Mouse (Mus musculus): ENCODE measurements around the gene Pdgfc. TPM values are rescaled to one million over a fixed set of nuclear protein-coding genes. Genes with fewer than 3 reads are reported as not detected.

The Pdgfc gene
- polyA plus RNA-seq, 1 experiment from 2014 or later = 17.3 TPM

GRCm38 (mm10) chr3:81037312-81037859, 1.2 kb downstream of the Pdgfc start:
- Histone ChIP-seq H3K4me1 (replicated peaks; ENCODE audit: control insufficient read depth, insufficient read depth, low read length) (no peaks in the 10 kb centered on the region), H3K4me3 (ENCODE audit: low read depth, low read length) (peak overlapping the region; percentile 77), H3K36me3 (ENCODE audit: control insufficient read depth, insufficient read depth, low read length) (no peaks in the 10 kb centered on the region), H3K9ac (ENCODE audit: low read depth, low read length) (peak overlapping the region; percentile 80), H3K27ac (ENCODE audit: low read depth, low read length) (no peak overlapping the region), H3K27me3 (ENCODE audit: control insufficient read depth, insufficient read depth, low read length) (no peaks in the 10 kb centered on the region), H3K9me3 (ENCODE audit: control insufficient read depth, low read length) (no peaks in the 10 kb centered on the region), H3K4me2 (replicated peaks; ENCODE audit: low read depth, low read length) (peak overlapping the region; percentile 84)
- ATAC-seq (ENCODE audit: low FRiP score) (peak; percentile 69), DNase-seq (ENCODE audit: low spot score) (peak; percentile 66)
- WGBS = 1% methylated on average over 33 of the region's 34 CpGs

GRCm38 (mm10) chr3:81039131-81039653, 3.0 kb downstream of the Pdgfc start:
- H3K36me3 ChIP-seq (ENCODE audit: control insufficient read depth, insufficient read depth, low read length) = no peaks in the 10 kb centered on the region
- H3K4me3 ChIP-seq (ENCODE audit: low read depth, low read length) = no peak overlapping the region
- H3K4me2 ChIP-seq (replicated peaks; ENCODE audit: low read depth, low read length) = peak overlapping the region; percentile 19
- peak; percentile 58 for DNase-seq (ENCODE audit: low spot score)
- H3K27me3 ChIP-seq (ENCODE audit: control insufficient read depth, insufficient read depth, low read length) = no peaks in the 10 kb centered on the region
- H3K9me3 ChIP-seq (ENCODE audit: control insufficient read depth, low read length) = no peaks in the 10 kb centered on the region
- no peak overlapping the region for H3K27ac ChIP-seq (ENCODE audit: low read depth, low read length)
- H3K4me1 ChIP-seq (replicated peaks; ENCODE audit: control insufficient read depth, insufficient read depth, low read length) = no peaks in the 10 kb centered on the region
- no peak for ATAC-seq (ENCODE audit: low FRiP score)
- H3K9ac ChIP-seq (ENCODE audit: low read depth, low read length) = no peak overlapping the region
- 56% methylated on average over 2 of the region's 2 CpGs for WGBS

GRCm38 (mm10) chr3:81044653-81045343, 8.6 kb downstream of the Pdgfc start:
- ATAC-seq (ENCODE audit: low FRiP score) = peak; percentile 94
- Histone ChIP-seq H3K9me3 (ENCODE audit: control insufficient read depth, low read length) (no peaks in the 10 kb centered on the region), H3K27me3 (ENCODE audit: control insufficient read depth, insufficient read depth, low read length) (no peaks in the 10 kb centered on the region), H3K4me3 (ENCODE audit: low read depth, low read length) (no peak overlapping the region), H3K36me3 (ENCODE audit: control insufficient read depth, insufficient read depth, low read length) (no peaks in the 10 kb centered on the region), H3K4me1 (replicated peaks; ENCODE audit: control insufficient read depth, insufficient read depth, low read length) (0 out of 2 replicates have a peak, but pooled peaks cover 2% of the 10 kb centered on the region), H3K9ac (ENCODE audit: low read depth, low read length) (no peak overlapping the region), H3K27ac (ENCODE audit: low read depth, low read length) (no peak overlapping the region), H3K4me2 (replicated peaks; ENCODE audit: low read depth, low read length) (no peak overlapping the region)
- 40% methylated on average over 2 of the region's 2 CpGs for WGBS
- DNase-seq (ENCODE audit: low spot score) = peak; percentile 25

GRCm38 (mm10) chr3:81045344-81046050, 9.3 kb downstream of the Pdgfc start:
- Histone ChIP-seq H3K4me3 (ENCODE audit: low read depth, low read length) (no peak overlapping the region), H3K27me3 (ENCODE audit: control insufficient read depth, insufficient read depth, low read length) (no peaks in the 10 kb centered on the region), H3K36me3 (ENCODE audit: control insufficient read depth, insufficient read depth, low read length) (no peaks in the 10 kb centered on the region), H3K9me3 (ENCODE audit: control insufficient read depth, low read length) (no peaks in the 10 kb centered on the region), H3K4me1 (replicated peaks; ENCODE audit: control insufficient read depth, insufficient read depth, low read length) (0 out of 2 replicates have a peak, but pooled peaks cover 2% of the 10 kb centered on the region), H3K9ac (ENCODE audit: low read depth, low read length) (no peak overlapping the region), H3K27ac (ENCODE audit: low read depth, low read length) (no peak overlapping the region), H3K4me2 (replicated peaks; ENCODE audit: low read depth, low read length) (no peak overlapping the region)
- DNase-seq (ENCODE audit: low spot score) (no peak), ATAC-seq (ENCODE audit: low FRiP score) (peak; percentile 67)
- WGBS = 60% methylated on average over 5 of the region's 5 CpGs

GRCm38 (mm10) chr3:81046652-81047607, 10.7 kb downstream of the Pdgfc start:
- WGBS = 89% methylated on average over 10 of the region's 10 CpGs
- no peaks in the 10 kb centered on the region for H3K36me3 ChIP-seq (ENCODE audit: control insufficient read depth, insufficient read depth, low read length)
- ATAC-seq (ENCODE audit: low FRiP score) (no peak), DNase-seq (ENCODE audit: low spot score) (no peak)
- no peaks in the 10 kb centered on the region for H3K9me3 ChIP-seq (ENCODE audit: control insufficient read depth, low read length)
- no peak overlapping the region for H3K4me3 ChIP-seq (ENCODE audit: low read depth, low read length)
- H3K4me1 ChIP-seq (replicated peaks; ENCODE audit: control insufficient read depth, insufficient read depth, low read length) = 0 out of 2 replicates have a peak, but pooled peaks cover 2% of the 10 kb centered on the region
- no peak overlapping the region for H3K4me2 ChIP-seq (replicated peaks; ENCODE audit: low read depth, low read length)
- H3K27me3 ChIP-seq (ENCODE audit: control insufficient read depth, insufficient read depth, low read length) = no peaks in the 10 kb centered on the region
- H3K27ac ChIP-seq (ENCODE audit: low read depth, low read length) = no peak overlapping the region
- H3K9ac ChIP-seq (ENCODE audit: low read depth, low read length) = no peak overlapping the region

GRCm38 (mm10) chr3:81051522-81051921, 15.3 kb downstream of the Pdgfc start:
- ATAC-seq (ENCODE audit: low FRiP score) (no peak), DNase-seq (ENCODE audit: low spot score) (no peak)
- Histone ChIP-seq H3K9me3 (ENCODE audit: control insufficient read depth, low read length) (no peaks in the 10 kb centered on the region), H3K27ac (ENCODE audit: low read depth, low read length) (no peak overlapping the region), H3K4me3 (ENCODE audit: low read depth, low read length) (no peak overlapping the region), H3K4me2 (replicated peaks; ENCODE audit: low read depth, low read length) (no peak overlapping the region), H3K4me1 (replicated peaks; ENCODE audit: control insufficient read depth, insufficient read depth, low read length) (no peaks in the 10 kb centered on the region), H3K27me3 (ENCODE audit: control insufficient read depth, insufficient read depth, low read length) (no peaks in the 10 kb centered on the region), H3K9ac (ENCODE audit: low read depth, low read length) (no peak overlapping the region), H3K36me3 (ENCODE audit: control insufficient read depth, insufficient read depth, low read length) (no peaks in the 10 kb centered on the region)

GRCm38 (mm10) chr3:81052422-81052821, 16.2 kb downstream of the Pdgfc start:
- WGBS = 91% methylated on average over 6 of the region's 6 CpGs
- DNase-seq (ENCODE audit: low spot score) = no peak
- Histone ChIP-seq H3K27ac (ENCODE audit: low read depth, low read length) (no peak overlapping the region), H3K4me3 (ENCODE audit: low read depth, low read length) (no peak overlapping the region), H3K36me3 (ENCODE audit: control insufficient read depth, insufficient read depth, low read length) (no peaks in the 10 kb centered on the region), H3K4me1 (replicated peaks; ENCODE audit: control insufficient read depth, insufficient read depth, low read length) (no peaks in the 10 kb centered on the region), H3K27me3 (ENCODE audit: control insufficient read depth, insufficient read depth, low read length) (no peaks in the 10 kb centered on the region), H3K4me2 (replicated peaks; ENCODE audit: low read depth, low read length) (no peak overlapping the region), H3K9ac (ENCODE audit: low read depth, low read length) (no peak overlapping the region), H3K9me3 (ENCODE audit: control insufficient read depth, low read length) (no peaks in the 10 kb centered on the region)
- no peak for ATAC-seq (ENCODE audit: low FRiP score)

- no peaks in the 10 kb centered on the region for H3K27me3 ChIP-seq (ENCODE audit: control insufficient read depth, insufficient read depth, low read length)
- no peaks in the 10 kb centered on the region for H3K9me3 ChIP-seq (ENCODE audit: control insufficient read depth, low read length)
- no peaks in the 10 kb centered on the region; the same call in 1 of the 2 replicates for H3K4me1 ChIP-seq (replicated peaks; ENCODE audit: control insufficient read depth, insufficient read depth, low read length)
- no peak for DNase-seq (ENCODE audit: low spot score)
- H3K4me2 ChIP-seq (replicated peaks; ENCODE audit: low read depth, low read length) = no peak overlapping the region
- no peak overlapping the region for H3K27ac ChIP-seq (ENCODE audit: low read depth, low read length)
- no peak for ATAC-seq (ENCODE audit: low FRiP score)
- no peak overlapping the region for H3K9ac ChIP-seq (ENCODE audit: low read depth, low read length)
- H3K36me3 ChIP-seq (ENCODE audit: control insufficient read depth, insufficient read depth, low read length) = no peaks in the 10 kb centered on the region
- H3K4me3 ChIP-seq (ENCODE audit: low read depth, low read length) = no peak overlapping the region
Observed at GRCm38 (mm10) chr3:81054074-81054473, 17.9 kb downstream of the Pdgfc start.
